Mouse (Mus musculus) heart, embryonic 15.5 days (tissue): ENCODE data around the gene Phf3. TPM values are rescaled to one million over a fixed set of nuclear protein-coding genes. Genes with fewer than 3 reads are reported as not detected.
A peak's percentile ranks its signal among the peaks of the same experiment; 100 is the strongest.

ENCODE experiments used
- ATAC-seq: fragments of 200-750 bp; cut with Nextera tagmentation; replicated peaks from 2 replicates; pipeline ENCODE4 v1.8.0; 2017; ENCODE audit warnings: low read depth, moderate TSS enrichment; ENCODE audit not compliant: insufficient number of reproducible peaks, insufficient read depth, low FRiP score
- H3K27ac ChIP-seq: fragments of 300-500 bp; sonication (generic); 2 replicates; pipeline ENCODE4 v1.5.1; 2015; ENCODE audit warnings: mild to moderate bottlenecking, inconsistent platforms
- H3K27me3 ChIP-seq: fragments of 300-500 bp; sonication (generic); 2 replicates; pipeline ENCODE4 v1.6.1; 2015; ENCODE audit warnings: inconsistent platforms
- H3K36me3 ChIP-seq: fragments of 300-500 bp; sonication (generic); 2 replicates; pipeline ENCODE4 v1.6.1; 2015; ENCODE audit warnings: mild to moderate bottlenecking, inconsistent platforms
- H3K4me1 ChIP-seq: fragments of 300-500 bp; sonication (generic); replicated peaks from 2 replicates; pipeline ENCODE4 v1.6.1; 2015; ENCODE audit warnings: inconsistent platforms
- H3K4me2 ChIP-seq: fragments of 300-500 bp; sonication (generic); 2 replicates; pipeline ENCODE4 v1.6.1; 2015; ENCODE audit warnings: inconsistent platforms, mild to moderate bottlenecking, moderate library complexity
- H3K4me3 ChIP-seq: fragments of 300-500 bp; sonication (generic); 2 replicates; pipeline ENCODE4 v1.5.1; 2015; ENCODE audit warnings: mild to moderate bottlenecking, inconsistent platforms
- H3K9ac ChIP-seq: fragments of 300-500 bp; sonication (generic); 2 replicates; pipeline ENCODE4 v1.6.1; 2015; ENCODE audit warnings: mild to moderate bottlenecking, inconsistent platforms
- H3K9me3 ChIP-seq: fragments of 300-500 bp; sonication (generic); replicated peaks from 2 replicates; pipeline ENCODE4 v1.6.1; 2016; ENCODE audit warnings: inconsistent platforms
- WGBS: fragments of 180-500 bp; shearing (Covaris S2); methylation state at CpG from one replicate; pipeline ENCODE4 v1.1.7; 2015; ENCODE audit warnings: mixed read lengths; 5-methylcytosine and 5-hydroxymethylcytosine counted together
- polyA plus RNA-seq: library from polyadenylated mRNA; unstranded; fragments of >200 nt; fragmentation: Nextera tagmentation; extraction: Ambion mirVana; gene quantifications from 2 replicates; pipeline ENCODE4 v1.2.1, GENCODE M21; 2015

The Phf3 gene
- polyA plus RNA-seq, 1 experiment from 2014 or later, result 25.2 TPM

DNA sequence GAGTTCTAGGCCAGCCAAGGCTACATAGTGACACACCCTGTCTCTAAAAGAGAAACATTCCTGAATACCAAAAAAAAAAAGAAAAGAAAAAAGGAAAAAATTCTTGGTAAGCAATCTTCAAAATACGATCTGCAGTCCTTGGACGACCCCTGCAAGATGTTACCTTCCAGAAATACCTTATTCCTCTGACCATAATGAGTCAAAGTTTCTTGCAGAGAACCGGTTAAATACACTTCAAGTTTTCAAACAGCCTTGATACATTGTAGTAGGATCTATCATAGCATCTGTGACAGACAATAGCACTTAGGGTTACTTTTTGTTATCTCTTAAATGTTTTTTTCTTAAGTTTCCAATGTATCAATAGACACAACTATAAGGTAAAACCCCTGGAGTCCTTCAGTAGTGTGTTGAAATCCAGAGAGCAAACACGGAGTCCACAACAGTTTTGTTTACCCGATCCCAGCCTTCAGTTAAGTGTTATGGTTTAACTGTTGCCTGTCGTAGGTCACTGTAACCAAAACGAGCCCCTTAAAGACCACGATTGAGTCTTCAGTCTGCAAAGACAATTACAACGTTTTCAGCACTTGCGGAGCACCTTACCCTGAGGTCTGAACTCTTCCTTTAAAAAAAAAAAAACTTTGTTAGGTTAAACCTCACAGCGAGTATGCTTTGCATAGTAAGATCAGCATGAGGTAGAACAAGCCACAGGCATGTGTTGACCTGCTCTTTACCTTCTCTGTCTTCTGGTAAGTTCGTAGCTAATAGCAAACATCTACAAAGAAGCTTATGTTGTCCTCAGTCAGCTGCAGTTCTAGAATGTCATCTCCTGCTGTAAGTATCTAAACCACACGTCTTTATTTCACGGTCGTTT lies 775 bp upstream of the Phf3 start:
- peak overlapping the region; percentile 67 for H3K4me2 ChIP-seq
- H3K27ac ChIP-seq, result peak overlapping the region; percentile 99
- peak overlapping the region; percentile 89 for H3K4me3 ChIP-seq
- H3K9me3 ChIP-seq, result no peaks in the 10 kb centered on the region
- WGBS, result 47% methylated on average over 15 of the region's 15 CpGs
- ATAC-seq, result no peak
- H3K4me1 ChIP-seq, result peaks cover 12% of the 10 kb centered on the region
- peak overlapping the region; percentile 94 for H3K9ac ChIP-seq
- no peaks in the 10 kb centered on the region for H3K27me3 ChIP-seq
- H3K36me3 ChIP-seq, result no peaks in the 10 kb centered on the region

DNA sequence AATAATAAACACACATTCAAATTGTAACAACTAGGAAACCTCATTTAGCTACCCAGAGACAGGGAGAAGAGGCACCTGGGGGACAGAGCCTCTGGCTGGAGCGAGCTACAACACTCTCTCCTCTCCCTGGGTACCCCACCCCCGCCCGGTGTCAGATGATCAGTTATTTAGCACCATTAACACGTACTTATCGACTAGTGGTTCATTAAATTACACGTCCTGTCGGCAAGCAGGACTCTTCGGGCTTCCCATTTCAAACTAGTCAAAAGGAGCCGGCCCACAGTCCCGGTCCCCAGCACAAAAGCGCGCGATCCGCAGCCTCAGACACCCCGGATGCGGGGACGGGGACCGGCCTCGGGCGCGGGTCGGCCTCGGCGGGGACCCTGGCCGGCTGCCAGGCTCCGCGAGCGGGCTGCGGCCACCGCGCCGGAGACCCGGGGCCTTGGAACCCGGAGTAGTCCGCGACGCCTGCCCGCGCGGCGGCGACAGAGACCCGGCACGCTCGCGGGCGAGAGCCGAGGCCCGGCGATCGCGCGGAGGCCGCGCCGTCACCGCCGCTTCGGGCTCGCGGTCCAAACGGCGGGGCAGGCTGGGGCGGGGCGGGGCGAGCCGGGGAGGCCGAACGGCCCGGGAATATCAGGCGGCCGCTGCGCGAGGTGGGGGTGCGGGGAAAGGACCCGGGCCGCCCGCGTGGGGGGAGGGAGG lies 733 bp downstream of the Phf3 start:
- peak overlapping the region; percentile 89 for H3K4me3 ChIP-seq
- H3K27me3 ChIP-seq, result no peaks in the 10 kb centered on the region
- H3K4me1 ChIP-seq, result peaks cover 15% of the 10 kb centered on the region
- ATAC-seq, result peak; percentile 76
- peak overlapping the region; percentile 94 for H3K9ac ChIP-seq
- no peaks in the 10 kb centered on the region for H3K9me3 ChIP-seq
- peak overlapping the region; percentile 67 for H3K4me2 ChIP-seq
- peak overlapping the region; percentile 99 for H3K27ac ChIP-seq
- WGBS, result under 1% methylated on average over 76 of the region's 79 CpGs
- no peaks in the 10 kb centered on the region for H3K36me3 ChIP-seq

DNA sequence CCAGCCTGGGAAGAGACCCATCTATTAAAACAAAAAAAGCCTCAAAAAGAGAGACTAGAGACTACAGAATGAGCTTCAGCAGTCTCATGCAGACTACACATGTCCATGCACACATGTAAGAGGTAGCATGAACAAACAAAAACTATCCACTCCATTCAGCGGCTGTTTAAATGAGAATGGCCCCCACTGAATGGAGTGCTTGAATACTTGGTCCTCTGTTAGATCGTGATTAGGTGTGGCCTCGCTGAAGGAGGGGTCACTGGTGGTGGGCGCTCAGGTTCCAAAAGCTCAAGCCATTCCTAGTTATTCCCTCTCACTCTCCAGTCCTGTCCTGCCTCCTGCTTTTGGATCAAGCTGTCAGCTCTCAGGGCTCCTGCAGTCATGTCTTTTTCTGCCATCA lies 5.9 kb downstream of the Phf3 start:
- no peak overlapping the region for H3K9ac ChIP-seq
- H3K4me1 ChIP-seq, result peaks cover 18% of the 10 kb centered on the region
- no peaks in the 10 kb centered on the region for H3K9me3 ChIP-seq
- no peaks in the 10 kb centered on the region for H3K27me3 ChIP-seq
- no peak overlapping the region for H3K4me2 ChIP-seq
- no peaks in the 10 kb centered on the region for H3K36me3 ChIP-seq
- WGBS, result 85% methylated on average over 4 of the region's 4 CpGs
- H3K27ac ChIP-seq, result no peak overlapping the region
- ATAC-seq, result no peak
- H3K4me3 ChIP-seq, result no peak overlapping the region

DNA sequence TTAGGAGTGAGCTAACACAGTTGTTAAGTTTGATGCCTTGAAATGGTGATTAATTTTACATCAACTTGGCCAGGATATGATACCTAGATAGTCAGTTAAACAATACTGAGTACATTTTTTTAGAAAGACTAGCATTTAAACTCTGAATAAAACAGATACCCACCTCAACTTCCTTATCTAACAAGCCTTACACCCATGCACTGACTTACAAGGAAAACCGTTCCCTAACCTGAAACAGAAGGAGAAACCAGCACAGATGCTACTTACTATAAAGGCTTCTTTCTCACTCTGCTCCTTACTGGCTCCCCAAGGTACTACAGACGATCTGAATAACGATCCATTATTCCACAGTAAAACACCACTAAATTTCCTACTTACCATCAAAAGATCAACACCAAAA lies 21.2 kb downstream of the Phf3 start:
- Histone ChIP-seq H3K9ac (no peak overlapping the region), H3K9me3 (no peaks in the 10 kb centered on the region), H3K27ac (no peak overlapping the region), H3K4me2 (no peak overlapping the region), H3K4me1 (peaks cover 12% of the 10 kb centered on the region), H3K36me3 (no peaks in the 10 kb centered on the region), H3K27me3 (no peaks in the 10 kb centered on the region), H3K4me3 (no peak overlapping the region)
- WGBS, result 81% methylated on average over 3 of the region's 3 CpGs
- ATAC-seq, result no peak

DNA sequence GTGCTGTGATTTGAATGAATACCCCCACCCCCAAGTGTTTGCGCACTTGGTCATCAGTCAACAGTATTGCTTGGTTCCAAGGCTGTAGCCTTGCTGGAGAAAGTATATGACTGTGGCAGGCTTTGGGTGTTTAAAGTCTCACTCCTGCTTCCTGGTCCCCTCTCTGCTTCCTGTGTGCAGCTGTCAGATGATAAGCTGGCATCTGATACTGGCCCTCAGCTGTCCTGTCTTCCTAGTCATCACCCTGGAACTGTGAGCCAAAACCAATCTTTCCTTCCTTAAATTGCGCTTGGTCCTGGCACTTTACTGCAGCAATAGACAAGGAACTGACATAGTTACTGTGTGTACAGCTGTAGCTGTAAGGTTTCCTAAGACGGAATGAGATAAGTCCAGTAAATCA lies 21.8 kb downstream of the Phf3 start:
- Histone ChIP-seq H3K9me3 (no peaks in the 10 kb centered on the region), H3K27ac (no peak overlapping the region; the same call in 1 of the 2 replicates)
- WGBS, result 79% methylated on average over 3 of the region's 3 CpGs

DNA sequence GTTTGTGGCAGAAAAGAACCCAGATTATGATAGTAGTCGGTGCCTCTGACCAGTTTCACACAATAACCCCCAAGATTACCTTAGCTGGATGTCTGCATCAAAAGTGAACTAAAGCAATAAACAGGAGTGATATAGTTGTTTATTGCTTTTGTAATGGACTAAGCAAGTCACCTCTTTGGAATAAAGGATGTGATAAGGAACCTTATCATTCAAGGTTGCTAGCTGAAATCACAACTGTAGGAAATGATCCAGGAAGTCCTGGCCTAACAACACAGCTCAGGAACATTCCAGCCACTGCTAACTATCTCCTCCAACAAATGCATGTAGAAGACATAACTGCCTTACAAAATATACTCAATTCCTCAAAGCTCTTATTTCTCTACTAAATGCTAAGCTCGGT lies 22.8 kb downstream of the Phf3 start:
- H3K27me3 ChIP-seq, result no peaks in the 10 kb centered on the region
- no peaks in the 10 kb centered on the region for H3K36me3 ChIP-seq
- WGBS, result 69% methylated on average over 2 of the region's 2 CpGs
- H3K27ac ChIP-seq, result no peak overlapping the region
- no peak overlapping the region for H3K9ac ChIP-seq
- H3K9me3 ChIP-seq, result no peaks in the 10 kb centered on the region
- no peak overlapping the region for H3K4me3 ChIP-seq
- ATAC-seq, result no peak
- no peak overlapping the region for H3K4me2 ChIP-seq
- peaks cover 12% of the 10 kb centered on the region for H3K4me1 ChIP-seq

More for the DNA sequence above, 21.8 kb downstream of the Phf3 start:
- Histone ChIP-seq H3K36me3 (no peaks in the 10 kb centered on the region), H3K27me3 (no peaks in the 10 kb centered on the region), H3K9ac (no peak overlapping the region), H3K4me1 (peaks cover 12% of the 10 kb centered on the region), H3K4me3 (no peak overlapping the region), H3K4me2 (no peak overlapping the region)
- ATAC-seq, result no peak

DNA sequence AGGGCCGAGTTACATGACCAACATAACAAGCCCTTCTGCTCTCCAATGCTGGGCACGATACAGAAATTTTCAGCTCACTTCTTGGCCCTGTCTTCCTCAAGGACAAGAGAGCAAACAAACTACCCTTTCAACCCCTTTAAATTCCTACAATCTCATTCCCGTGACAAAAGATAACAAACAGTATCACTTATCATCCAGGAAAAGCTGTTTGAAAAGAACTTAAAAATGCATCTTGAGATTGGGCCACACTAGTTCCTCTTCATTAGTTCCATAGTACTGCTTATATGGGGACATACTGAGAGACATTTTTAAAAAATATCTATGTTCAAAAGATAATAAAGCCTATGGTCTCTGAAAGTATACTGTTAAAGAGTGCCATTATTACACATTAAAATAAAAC lies 23.8 kb downstream of the Phf3 start:
- H3K4me1 ChIP-seq, result peaks cover 12% of the 10 kb centered on the region
- no peak overlapping the region for H3K4me2 ChIP-seq
- H3K4me3 ChIP-seq, result no peak overlapping the region
- 39% methylated on average over 3 of the region's 3 CpGs for WGBS
- no peaks in the 10 kb centered on the region for H3K36me3 ChIP-seq
- H3K9ac ChIP-seq, result no peak overlapping the region
- no peak for ATAC-seq
- H3K9me3 ChIP-seq, result no peaks in the 10 kb centered on the region
- H3K27ac ChIP-seq, result no peak overlapping the region
- H3K27me3 ChIP-seq, result no peaks in the 10 kb centered on the region

DNA sequence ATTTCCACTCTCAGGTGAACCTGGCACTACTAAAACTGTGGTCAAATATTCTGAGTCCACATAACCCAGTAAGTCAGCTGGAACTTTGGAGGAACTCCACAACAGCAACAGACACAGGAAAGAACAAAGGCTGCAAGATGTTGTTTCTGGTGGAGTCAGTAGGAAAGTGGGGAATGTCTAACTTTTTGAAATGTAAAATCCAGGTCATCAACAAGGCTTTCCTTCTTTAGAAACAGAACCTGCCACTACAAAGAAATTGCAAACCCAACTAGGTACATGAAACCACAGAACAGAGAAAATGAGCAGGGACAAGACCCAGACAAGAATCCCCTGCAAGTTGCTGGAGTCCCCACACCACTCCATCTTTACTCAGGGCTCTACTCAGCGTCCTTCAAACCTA lies 26.0 kb downstream of the Phf3 start:
- no peaks in the 10 kb centered on the region for H3K27me3 ChIP-seq
- no peak overlapping the region for H3K9ac ChIP-seq
- 48% methylated on average over 1 of the region's 1 CpGs for WGBS
- no peak overlapping the region for H3K27ac ChIP-seq
- H3K36me3 ChIP-seq, result no peaks in the 10 kb centered on the region
- no peak for ATAC-seq
- no peak overlapping the region for H3K4me3 ChIP-seq
- no peak overlapping the region for H3K4me2 ChIP-seq
- no peaks in the 10 kb centered on the region for H3K9me3 ChIP-seq
- peaks cover 12% of the 10 kb centered on the region for H3K4me1 ChIP-seq

DNA sequence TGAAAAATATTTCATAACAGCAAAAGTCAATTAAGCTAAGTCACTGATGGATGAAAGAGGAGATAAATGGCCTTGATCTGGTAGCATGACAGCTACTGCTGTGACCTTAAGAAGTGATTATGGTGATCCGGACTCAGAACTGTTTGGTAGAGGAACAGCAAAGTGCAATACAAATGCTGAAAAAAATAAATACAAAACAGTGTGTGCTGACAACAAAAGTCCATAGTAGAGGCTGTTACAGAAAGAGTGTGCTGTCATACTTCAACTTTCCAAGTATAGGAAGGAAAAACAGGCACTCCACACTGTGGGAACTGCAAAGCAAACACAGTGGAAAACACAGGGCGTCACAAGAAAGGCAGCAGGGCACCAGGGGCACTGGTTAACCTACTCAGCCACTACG lies 34.1 kb downstream of the Phf3 start:
- ATAC-seq, result no peak
- Histone ChIP-seq H3K27me3 (no peaks in the 10 kb centered on the region), H3K9ac (no peak overlapping the region), H3K4me1 (peaks cover 2% of the 10 kb centered on the region; the same call in 1 of the 2 replicates), H3K36me3 (peaks cover 3% of the 10 kb centered on the region; the same call in 1 of the 2 replicates), H3K4me3 (no peak overlapping the region), H3K9me3 (no peaks in the 10 kb centered on the region), H3K4me2 (no peak overlapping the region), H3K27ac (no peak overlapping the region)
- WGBS, result 80% methylated on average over 3 of the region's 3 CpGs

DNA sequence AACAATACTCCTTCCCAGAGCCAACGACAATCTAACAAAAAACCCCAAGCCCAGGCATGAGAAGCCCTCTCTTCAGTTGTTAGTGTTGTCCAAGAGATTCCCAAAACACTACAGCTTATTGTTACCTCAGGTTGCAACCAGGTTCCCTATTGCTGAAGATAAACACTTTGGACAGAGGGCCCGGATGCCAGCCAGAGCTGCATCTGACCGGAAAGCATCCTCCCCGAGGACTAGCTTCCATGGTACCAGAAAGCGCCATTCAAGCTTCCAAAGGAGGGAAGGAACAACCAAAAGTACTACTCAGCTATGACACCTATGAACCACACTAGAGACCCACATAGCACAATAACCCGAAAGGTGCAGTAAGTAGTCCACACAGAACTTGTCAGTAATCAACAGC lies 38.2 kb downstream of the Phf3 start:
- Histone ChIP-seq H3K27ac (no peak overlapping the region), H3K9ac (no peak overlapping the region), H3K36me3 (peaks cover 11% of the 10 kb centered on the region), H3K4me1 (peaks cover 2% of the 10 kb centered on the region; the same call in 1 of the 2 replicates), H3K27me3 (no peaks in the 10 kb centered on the region), H3K4me2 (no peak overlapping the region), H3K4me3 (no peak overlapping the region), H3K9me3 (no peaks in the 10 kb centered on the region)
- WGBS, result 91% methylated on average over 6 of the region's 6 CpGs
- ATAC-seq, result no peak

DNA sequence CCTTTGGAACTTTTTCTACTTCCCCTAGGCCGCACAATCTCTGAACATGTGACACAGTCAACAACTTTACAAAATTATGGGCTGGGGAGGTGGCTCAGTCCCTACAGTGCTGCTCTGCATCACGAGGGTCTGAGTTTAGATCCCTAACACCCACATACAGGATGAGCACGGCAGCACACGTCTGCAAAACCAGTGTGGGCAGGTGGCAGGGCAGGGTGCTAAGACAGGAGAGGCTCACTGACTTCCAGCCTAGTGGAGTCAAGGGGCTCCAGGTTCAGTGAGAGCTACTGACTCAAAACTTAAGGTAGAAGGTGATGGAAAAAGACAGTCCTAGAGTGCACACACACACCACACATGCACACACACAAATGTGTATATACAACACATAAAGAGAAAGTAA lies 40.9 kb downstream of the Phf3 start:
- H3K36me3 ChIP-seq, result peaks cover 22% of the 10 kb centered on the region
- WGBS, result 75% methylated on average over 4 of the region's 4 CpGs
- no peak overlapping the region for H3K4me3 ChIP-seq
- no peaks in the 10 kb centered on the region for H3K27me3 ChIP-seq
- H3K4me2 ChIP-seq, result no peak overlapping the region
- H3K27ac ChIP-seq, result no peak overlapping the region
- no peak overlapping the region for H3K9ac ChIP-seq
- no peaks in the 10 kb centered on the region for H3K9me3 ChIP-seq
- no peak for ATAC-seq
- no peaks in the 10 kb centered on the region for H3K4me1 ChIP-seq
